Mouse (Mus musculus) kidney, embryonic 14.5 days (tissue): ENCODE results near the gene Col1a2. TPM values are rescaled to one million over a fixed set of nuclear protein-coding genes. Genes with fewer than 3 reads are reported as not detected.

Experiments
- ATAC-seq: fragments of 200-750 bp; cut with Nextera tagmentation; 2 replicates; pipeline ENCODE4 v1.8.0; 2017; ENCODE audit warnings: moderate number of reproducible peaks, mild to moderate bottlenecking, moderate TSS enrichment, moderate library complexity; ENCODE audit not compliant: low FRiP score, low TSS enrichment
- H3K27ac ChIP-seq: fragments of 300-500 bp; sonication (generic); 2 replicates; pipeline ENCODE4 v1.5.1; 2014; ENCODE audit warnings: low read depth, mild to moderate bottlenecking, low read length, moderate library complexity, mixed read lengths
- H3K27me3 ChIP-seq: fragments of 300-500 bp; sonication (generic); 2 replicates; pipeline ENCODE4 v1.6.1; 2014; ENCODE audit warnings: mild to moderate bottlenecking, low read length; ENCODE audit not compliant: control insufficient read depth, insufficient read depth
- H3K36me3 ChIP-seq: fragments of 300-500 bp; sonication (generic); 2 replicates; pipeline ENCODE4 v1.6.1; 2014; ENCODE audit warnings: low read length, mixed read lengths; ENCODE audit not compliant: control insufficient read depth, insufficient read depth
- H3K4me1 ChIP-seq: fragments of 300-500 bp; sonication (generic); 2 replicates; pipeline ENCODE4 v1.6.1; 2014; ENCODE audit warnings: low read length, mixed read lengths; ENCODE audit not compliant: control insufficient read depth, insufficient read depth
- H3K4me2 ChIP-seq: fragments of 300-500 bp; sonication (generic); replicated peaks from 2 replicates; pipeline ENCODE4 v1.6.1; 2014; ENCODE audit warnings: low read depth, mild to moderate bottlenecking, low read length
- H3K4me3 ChIP-seq: fragments of 300-500 bp; sonication (generic); 2 replicates; pipeline ENCODE4 v1.5.1; 2014; ENCODE audit warnings: mild to moderate bottlenecking, low read length
- H3K9ac ChIP-seq: fragments of 300-500 bp; sonication (generic); 2 replicates; pipeline ENCODE4 v1.6.1; 2014; ENCODE audit warnings: low read depth, mild to moderate bottlenecking, low read length, moderate library complexity
- H3K9me3 ChIP-seq: fragments of 300-500 bp; sonication (generic); 2 replicates; pipeline ENCODE4 v1.6.1; 2016; ENCODE audit warnings: low read length; ENCODE audit not compliant: control insufficient read depth
- WGBS: fragments of 180-500 bp; shearing (Covaris S2); extraction: QIAGEN DNeasy Blood & Tissue Kit; methylation state at CpG from one replicate; pipeline ENCODE4 v1.1.7; 2014; 5-methylcytosine and 5-hydroxymethylcytosine counted together
- polyA plus RNA-seq: library from polyadenylated mRNA; unstranded; fragments of >200 nt; fragmentation: Nextera tagmentation; extraction: Ambion mirVana; gene quantifications from 2 replicates; pipeline ENCODE4 v1.2.1, GENCODE M21; 2014

Col1a2 gene
- polyA plus RNA-seq, 1 experiment from 2014 or later: 267 TPM

DNA sequence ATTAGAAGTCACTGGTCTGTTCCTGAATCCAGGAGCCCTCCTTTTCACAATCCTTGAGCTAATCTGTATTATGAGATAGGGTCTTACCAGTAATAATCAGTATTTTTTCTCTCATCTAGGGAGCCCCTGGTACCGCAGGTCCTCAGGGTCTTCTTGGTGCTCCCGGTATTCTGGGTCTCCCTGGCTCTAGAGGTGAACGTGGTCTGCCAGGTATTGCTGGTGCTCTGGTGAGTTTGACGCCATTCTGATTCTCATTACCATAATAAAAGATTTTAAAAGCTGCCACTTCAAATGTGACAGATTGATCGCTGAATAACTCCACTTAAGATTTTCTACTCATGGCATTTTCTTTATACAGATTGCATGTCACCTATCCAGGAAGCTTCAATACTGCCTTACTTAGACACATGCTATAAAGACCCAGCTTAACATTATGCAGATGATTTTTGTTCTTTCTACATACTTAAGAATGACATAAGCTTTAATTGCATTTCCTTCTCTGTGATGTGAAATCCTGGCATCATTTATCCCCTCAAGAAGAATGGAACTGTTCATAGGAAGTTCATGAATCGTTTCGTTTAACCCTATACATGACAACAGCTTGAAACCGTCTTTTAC, 30.0 kb downstream of the Col1a2 start:
- Histone ChIP-seq H3K4me3 (no peak overlapping the region), H3K4me1 (no peaks in the 10 kb centered on the region), H3K27me3 (no peaks in the 10 kb centered on the region), H3K9ac (no peak overlapping the region), H3K4me2 (no peak overlapping the region), H3K27ac (no peak overlapping the region), H3K36me3 (peaks cover 67% of the 10 kb centered on the region), H3K9me3 (no peaks in the 10 kb centered on the region)
- no peak for ATAC-seq
- 88% methylated on average over 8 of the region's 8 CpGs for WGBS

DNA sequence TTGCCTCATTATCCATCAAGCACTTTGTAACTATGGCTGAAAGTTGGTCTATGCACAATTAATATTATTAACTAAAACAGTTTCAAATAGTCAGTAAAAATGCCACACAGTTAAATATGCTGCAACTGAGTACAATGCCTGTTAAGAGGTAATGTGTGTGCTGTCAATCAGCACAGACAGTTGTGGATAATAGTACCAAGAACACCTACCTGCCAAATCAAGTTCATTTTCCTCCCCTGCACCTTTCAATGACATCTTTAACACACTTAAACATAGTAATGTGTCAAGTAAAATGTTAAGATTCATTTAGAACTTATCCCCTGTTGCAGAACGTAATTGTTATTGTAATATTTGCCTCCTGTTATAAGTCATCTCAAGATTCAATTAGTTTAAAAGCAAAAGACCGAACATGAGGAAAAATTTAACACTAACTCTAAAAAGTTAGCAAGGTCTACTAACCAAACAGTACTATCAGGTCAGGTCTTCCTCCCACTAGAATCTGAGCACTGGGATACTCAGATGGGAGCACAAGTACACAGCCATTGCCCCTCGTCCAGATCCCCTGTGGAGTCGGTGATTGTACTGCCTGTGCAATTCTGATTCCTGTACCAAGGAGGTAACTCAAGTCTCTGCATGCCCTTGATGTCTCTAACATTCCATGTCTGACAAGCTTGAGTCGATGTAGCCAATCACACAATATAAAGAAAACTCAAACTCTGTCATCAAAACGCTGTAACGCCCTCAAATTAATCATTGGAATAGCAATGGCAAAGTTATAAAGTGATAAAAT, 37.5 kb downstream of the Col1a2 start:
- Histone ChIP-seq H3K4me2 (no peak overlapping the region), H3K9ac (no peak overlapping the region), H3K4me3 (no peak overlapping the region), H3K9me3 (no peaks in the 10 kb centered on the region), H3K4me1 (no peaks in the 10 kb centered on the region), H3K27ac (no peak overlapping the region), H3K36me3 (peaks cover 29% of the 10 kb centered on the region), H3K27me3 (no peaks in the 10 kb centered on the region)
- ATAC-seq: no peak
- WGBS: 88% methylated on average over 7 of the region's 7 CpGs

DNA sequence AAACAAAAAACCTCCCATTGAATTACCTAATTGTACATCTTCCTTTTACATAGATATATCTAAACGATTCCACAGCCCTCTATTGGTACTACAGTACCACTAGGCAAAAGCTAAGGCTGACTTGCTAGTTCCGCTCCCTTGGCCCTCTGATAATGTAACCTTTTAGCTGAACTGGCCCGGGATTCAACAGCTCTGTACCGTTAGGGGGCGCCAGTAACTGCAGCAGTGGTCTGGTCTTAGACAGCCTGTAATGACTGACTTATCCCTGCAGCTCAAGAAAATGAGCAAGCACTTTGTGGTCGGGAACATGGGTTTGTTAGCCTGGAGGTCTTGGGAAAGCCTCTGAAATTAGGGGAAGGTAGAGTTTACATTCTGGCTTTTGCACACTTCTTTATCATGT, 39.9 kb downstream of the Col1a2 start:
- no peaks in the 10 kb centered on the region for H3K27me3 ChIP-seq
- no peak overlapping the region for H3K27ac ChIP-seq
- H3K9ac ChIP-seq: no peak overlapping the region
- no peaks in the 10 kb centered on the region for H3K9me3 ChIP-seq
- peaks cover 7% of the 10 kb centered on the region for H3K36me3 ChIP-seq
- WGBS: 53% methylated on average over 6 of the region's 6 CpGs
- H3K4me2 ChIP-seq: no peak overlapping the region
- H3K4me1 ChIP-seq: no peaks in the 10 kb centered on the region
- peak; percentile 20; the same call in 1 of the 2 replicates for ATAC-seq
- no peak overlapping the region for H3K4me3 ChIP-seq

DNA sequence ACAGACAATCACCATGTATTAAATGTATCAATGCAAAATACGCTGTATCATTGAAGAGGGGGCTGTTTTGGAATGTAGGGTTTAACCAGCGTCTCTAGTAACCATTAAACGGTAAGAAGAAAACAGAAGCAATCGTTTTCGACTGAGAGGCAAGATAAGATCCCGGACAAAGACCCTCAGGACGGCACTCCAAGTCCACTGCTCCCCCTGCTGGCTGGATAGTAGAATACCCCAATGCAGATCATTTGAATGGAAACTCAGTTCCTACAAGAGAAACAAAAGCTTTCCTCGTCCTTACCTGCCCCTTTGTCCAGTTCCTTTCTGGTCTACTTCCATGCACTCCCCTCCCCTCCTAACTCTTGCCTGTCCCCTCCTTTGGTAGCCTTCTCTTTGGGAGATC, 41.1 kb downstream of the Col1a2 start:
- no peaks in the 10 kb centered on the region; the same call in 1 of the 2 replicates for H3K36me3 ChIP-seq
- H3K9me3 ChIP-seq: no peaks in the 10 kb centered on the region
- no peak overlapping the region for H3K27ac ChIP-seq
- H3K4me1 ChIP-seq: 0 out of 2 replicates have a peak, but pooled peaks cover 3% of the 10 kb centered on the region
- no peak for ATAC-seq
- H3K4me2 ChIP-seq: no peak overlapping the region; the same call in 1 of the 2 replicates
- no peak overlapping the region for H3K9ac ChIP-seq
- H3K4me3 ChIP-seq: no peak overlapping the region
- whole genome bisulfite sequencing: 43% methylated on average over 8 of the region's 8 CpGs
- no peaks in the 10 kb centered on the region for H3K27me3 ChIP-seq

DNA sequence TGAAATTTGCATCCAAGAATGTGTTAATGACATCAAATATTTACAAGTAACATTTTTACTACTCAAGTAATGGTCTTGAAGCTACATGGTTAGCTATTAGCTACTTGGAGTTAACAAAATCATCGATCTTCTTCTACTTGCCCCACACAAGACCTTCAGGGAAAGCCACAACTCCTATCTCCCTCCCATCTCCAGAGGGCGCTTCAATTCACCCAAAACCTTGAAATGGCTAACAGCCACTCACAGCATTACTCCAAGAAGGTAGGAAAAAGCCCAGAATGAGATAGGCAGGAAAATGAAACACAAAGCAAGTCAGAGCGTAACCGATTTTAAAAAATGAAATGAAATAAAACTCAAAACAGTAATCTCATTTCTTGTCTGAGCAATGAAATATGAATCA, 44.3 kb downstream of the Col1a2 start:
- Histone ChIP-seq H3K9me3 (no peaks in the 10 kb centered on the region), H3K4me1 (0 out of 2 replicates have a peak, but pooled peaks cover 3% of the 10 kb centered on the region), H3K4me3 (no peak overlapping the region), H3K4me2 (no peak overlapping the region), H3K36me3 (no peaks in the 10 kb centered on the region), H3K27ac (no peak overlapping the region), H3K27me3 (no peaks in the 10 kb centered on the region), H3K9ac (no peak overlapping the region)
- 79% methylated on average over 4 of the region's 4 CpGs for WGBS
- no peak for ATAC-seq

DNA sequence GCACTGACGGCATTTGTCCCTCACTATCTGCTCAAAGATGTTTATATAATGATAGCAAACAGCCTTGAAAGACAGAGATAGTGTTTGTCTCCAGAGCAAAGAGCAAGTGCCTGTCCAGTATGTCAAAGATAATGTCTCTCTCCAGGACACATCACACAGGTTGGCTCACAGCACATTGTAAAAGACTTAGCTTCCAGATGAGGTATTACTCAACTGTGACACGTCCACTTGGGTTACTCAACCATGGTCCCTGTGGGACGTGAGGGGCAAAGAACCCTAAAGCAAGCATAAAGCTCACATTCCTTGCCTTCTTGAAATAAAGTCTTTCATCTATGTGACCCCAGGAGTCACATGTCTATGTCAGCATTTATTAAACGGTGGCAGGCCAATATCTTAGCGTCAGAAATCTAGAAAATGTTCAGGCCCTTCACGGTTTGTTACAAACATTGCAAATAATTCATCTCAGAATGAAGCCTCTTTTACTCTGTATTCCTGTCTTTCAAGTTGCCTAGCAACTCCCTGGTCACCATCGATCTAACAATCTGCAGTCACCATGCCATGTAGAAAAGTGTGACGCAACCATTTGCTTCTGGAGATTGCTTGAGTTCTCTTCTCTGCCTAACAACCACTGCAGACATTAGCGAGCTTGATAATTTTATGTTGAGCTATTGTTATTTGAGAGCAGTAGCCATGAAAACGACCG, 45.4 kb downstream of the Col1a2 start:
- H3K27ac ChIP-seq: no peak overlapping the region
- 51% methylated on average over 11 of the region's 11 CpGs for WGBS

DNA sequence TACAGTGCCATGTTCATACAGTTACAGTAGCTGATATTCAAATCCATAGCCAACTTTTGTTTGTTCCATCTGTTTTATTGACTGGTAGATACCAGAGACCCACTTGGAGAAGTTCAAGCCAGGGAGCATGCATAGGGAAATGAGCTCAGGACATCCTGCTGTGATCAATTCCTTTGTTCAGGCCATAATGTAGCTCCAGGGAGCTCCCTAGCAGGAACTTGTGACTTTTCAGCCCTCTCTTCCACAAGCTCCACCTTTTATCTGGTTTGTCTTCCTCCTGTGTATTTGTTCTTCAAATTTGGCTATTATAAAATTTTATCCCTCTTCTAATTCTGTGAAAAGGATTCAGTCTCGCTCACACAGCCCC, 45.9 kb downstream of the Col1a2 start:
- Histone ChIP-seq H3K9ac (no peak overlapping the region), H3K4me1 (0 out of 2 replicates have a peak, but pooled peaks cover 3% of the 10 kb centered on the region), H3K9me3 (no peaks in the 10 kb centered on the region), H3K4me3 (no peak overlapping the region), H3K27me3 (no peaks in the 10 kb centered on the region), H3K4me2 (no peak overlapping the region), H3K36me3 (no peaks in the 10 kb centered on the region), H3K27ac (no peak overlapping the region)
- no peak for ATAC-seq
- 76% methylated on average over 1 of the region's 1 CpGs for WGBS

More for the DNA sequence above, 45.4 kb downstream of the Col1a2 start:
- ATAC-seq: no peak
- no peak overlapping the region for H3K9ac ChIP-seq
- no peaks in the 10 kb centered on the region for H3K27me3 ChIP-seq
- H3K9me3 ChIP-seq: no peaks in the 10 kb centered on the region
- H3K36me3 ChIP-seq: no peaks in the 10 kb centered on the region
- H3K4me2 ChIP-seq: no peak overlapping the region
- H3K4me3 ChIP-seq: no peak overlapping the region
- H3K4me1 ChIP-seq: 0 out of 2 replicates have a peak, but pooled peaks cover 3% of the 10 kb centered on the region

DNA sequence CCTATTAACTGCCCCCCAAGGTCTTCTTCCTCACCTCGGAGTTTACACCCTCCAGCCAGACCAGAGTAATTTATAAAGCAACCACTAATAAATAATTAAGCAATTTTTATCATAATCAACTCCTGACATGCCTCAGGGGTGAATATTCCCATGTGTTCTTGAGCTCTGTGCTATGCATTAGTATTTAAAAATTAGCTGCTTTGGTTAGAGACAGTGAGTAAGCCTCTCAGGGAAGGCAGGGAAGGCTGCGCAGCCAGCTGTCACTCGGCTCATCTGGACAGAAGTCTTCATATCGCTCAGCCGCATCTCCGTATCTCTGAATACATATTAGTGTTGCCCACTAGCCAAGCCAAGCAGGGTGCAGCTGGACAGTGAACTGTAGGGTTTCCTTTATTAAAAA, 50.8 kb downstream of the Col1a2 start:
- no peak for ATAC-seq
- 79% methylated on average over 6 of the region's 6 CpGs for WGBS
- Histone ChIP-seq H3K27ac (no peak overlapping the region), H3K36me3 (no peaks in the 10 kb centered on the region), H3K9me3 (no peaks in the 10 kb centered on the region), H3K4me1 (peaks cover 5% of the 10 kb centered on the region; the same call in 1 of the 2 replicates), H3K4me2 (no peak overlapping the region), H3K4me3 (no peak overlapping the region), H3K9ac (no peak overlapping the region), H3K27me3 (no peaks in the 10 kb centered on the region)

DNA sequence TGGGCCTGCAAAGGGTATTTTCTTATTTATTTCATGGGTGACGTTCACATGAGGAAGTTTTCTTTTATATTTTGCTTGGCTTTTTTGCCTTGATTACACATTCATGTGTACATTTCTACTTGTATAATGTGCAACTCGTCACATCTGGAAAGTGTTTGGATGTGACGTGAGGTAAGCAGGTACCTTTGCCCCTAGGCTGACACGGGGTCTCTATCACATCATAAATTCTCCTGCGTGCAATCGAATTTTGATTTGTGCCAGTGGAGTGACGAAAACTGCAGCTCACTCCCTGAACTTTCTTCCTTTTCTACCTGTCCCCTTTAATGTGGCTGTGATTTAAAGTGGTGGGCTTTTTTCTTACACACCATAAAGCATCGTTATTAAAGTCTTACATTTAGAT, 52.5 kb downstream of the Col1a2 start:
- H3K27me3 ChIP-seq: no peaks in the 10 kb centered on the region
- no peak for ATAC-seq
- H3K9ac ChIP-seq: no peak overlapping the region
- H3K9me3 ChIP-seq: no peaks in the 10 kb centered on the region
- no peak overlapping the region for H3K4me2 ChIP-seq
- 37% methylated on average over 8 of the region's 8 CpGs for WGBS
- H3K27ac ChIP-seq: no peak overlapping the region
- H3K4me1 ChIP-seq: peaks cover 19% of the 10 kb centered on the region
- no peaks in the 10 kb centered on the region for H3K36me3 ChIP-seq
- no peak overlapping the region for H3K4me3 ChIP-seq
